Mouse (Mus musculus) B cell, adult 2 months (primary cell): ENCODE results near the gene Rbsn.

Experiments
- DNase-seq, 2 experiments: peaks; one replicate each; pipeline ENCODE4 v3.0.0; 2022

Gene Rbsn

DNA sequence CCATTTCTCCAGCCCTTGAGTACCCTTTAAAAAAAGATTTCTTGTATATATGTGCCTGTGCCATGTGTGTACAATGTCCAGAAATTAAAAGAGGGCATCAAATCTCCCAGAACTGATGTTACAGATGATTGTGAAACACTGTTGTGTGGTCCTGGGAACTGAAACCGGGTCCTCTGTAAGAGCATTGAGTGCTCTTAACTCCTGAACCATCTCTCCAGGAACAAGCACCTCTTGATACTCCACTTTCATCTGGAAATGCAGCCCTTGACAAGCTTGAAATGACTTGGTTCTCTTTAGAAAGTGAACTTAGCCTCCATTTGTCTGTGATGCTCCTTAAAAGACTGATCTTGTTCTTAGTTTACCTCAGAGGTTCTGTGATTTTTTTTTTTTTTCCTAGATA is 52.0 kb downstream of the Rbsn start:
- DNase-seq: no peak

DNA sequence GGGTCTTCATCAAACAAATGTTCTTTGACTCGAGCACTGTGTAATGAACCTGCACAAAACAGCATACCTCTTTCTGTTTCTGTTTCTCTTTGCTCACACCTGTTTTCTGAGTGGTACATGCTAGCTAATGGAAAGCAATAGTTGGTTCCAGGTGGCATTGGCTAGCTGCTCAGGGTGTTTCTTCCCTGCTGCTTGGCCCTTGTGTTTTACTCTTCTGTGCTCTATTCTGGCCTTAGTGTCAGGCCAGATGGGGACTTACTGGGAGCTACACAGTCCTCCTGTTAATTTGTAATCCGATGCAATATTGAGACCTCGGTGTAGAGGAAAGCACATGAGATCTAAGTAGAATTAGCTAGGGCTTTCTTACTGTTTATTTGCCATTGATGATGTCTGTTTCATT is 55.9 kb downstream of the Rbsn start:
- DNase-seq: no peak

DNA sequence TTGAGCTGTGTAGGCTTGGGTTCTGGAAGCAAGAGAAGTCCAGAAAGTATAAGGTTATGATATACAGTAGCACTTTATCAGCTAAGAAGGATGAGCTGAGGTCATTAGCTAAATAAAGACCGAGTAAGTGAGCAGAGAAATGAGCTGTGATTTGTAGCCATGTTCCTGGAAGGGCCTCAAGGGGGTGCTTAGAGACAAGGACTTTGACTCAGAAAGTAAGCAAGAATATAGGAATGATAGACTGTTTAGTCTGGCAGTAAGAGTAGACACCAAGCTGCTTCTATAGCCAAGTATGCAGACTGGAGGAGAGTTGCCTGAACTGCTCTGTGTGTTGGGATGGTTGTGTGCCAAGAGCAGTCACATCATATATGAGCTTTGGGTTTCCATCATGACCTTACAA is 61.0 kb downstream of the Rbsn start:
- no peak for DNase-seq

DNA sequence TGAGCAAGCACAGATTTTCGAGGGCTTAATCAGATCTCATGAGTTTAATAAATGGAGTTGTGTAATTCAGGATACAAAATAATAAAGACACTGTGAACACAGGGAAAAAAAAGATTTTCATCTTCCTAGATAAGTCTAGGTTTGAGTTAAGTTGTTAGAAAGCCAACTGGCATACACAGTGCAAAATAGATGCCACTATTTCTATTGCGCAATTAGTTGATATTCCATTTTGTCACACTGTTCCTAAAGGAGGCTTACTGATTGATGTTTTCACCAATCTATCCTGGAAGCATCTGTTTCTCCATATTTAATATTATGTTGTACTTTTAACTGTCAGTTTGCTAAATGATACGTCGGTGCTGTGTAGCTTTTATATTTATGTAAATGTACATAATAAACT is 68.8 kb downstream of the Rbsn start:
- DNase-seq: no peak
